Mouse (Mus musculus): Measurements from ENCODE around the gene 4930590J08Rik. TPM values are rescaled to one million over a fixed set of nuclear protein-coding genes. Genes with fewer than 3 reads are reported as not detected.

Gene 4930590J08Rik
- total RNA-seq, 4 experiments from 2014 or later: 2.0 to 4.0 (median 3.0) TPM

DNA sequence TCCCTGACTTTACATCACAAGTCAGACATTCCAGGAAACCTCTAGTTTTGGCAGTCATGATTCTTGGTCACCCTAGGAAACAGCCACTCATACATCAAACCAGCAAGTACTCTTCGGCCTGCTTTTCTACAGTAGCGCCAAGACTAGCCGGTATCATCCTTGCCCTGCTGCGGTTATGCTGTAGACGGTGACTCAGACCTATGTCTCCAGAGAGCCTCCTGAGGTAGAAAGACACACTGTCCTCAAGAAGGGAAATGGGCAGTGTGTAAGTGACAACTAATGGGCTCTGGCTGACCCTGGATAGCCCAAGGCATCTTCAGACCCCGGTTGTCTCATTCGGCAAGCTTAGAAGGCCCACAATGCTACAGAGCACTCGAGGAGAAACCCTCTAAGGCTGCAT, 62.5 kb downstream of the 4930590J08Rik start:
- DNase-seq: no peak

DNA sequence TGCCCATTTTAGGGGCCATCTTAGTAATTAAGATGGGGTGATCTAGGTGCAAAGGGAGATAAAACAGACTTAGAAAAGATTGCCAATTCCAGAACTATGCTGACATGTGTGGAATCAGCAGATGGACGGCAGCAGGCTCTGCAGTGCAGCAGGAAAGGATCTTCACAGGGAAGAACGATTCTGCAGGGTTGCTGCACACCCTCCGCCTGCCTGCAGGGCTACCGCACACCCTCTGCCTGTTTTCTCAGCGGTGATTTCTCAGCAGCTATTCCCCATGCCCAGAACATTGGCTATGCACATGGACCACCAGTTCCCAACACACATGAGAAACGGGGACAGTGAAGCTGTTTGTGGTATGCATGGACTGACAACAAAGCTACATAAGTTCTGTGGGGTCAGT, 63.4 kb downstream of the 4930590J08Rik start:
- no peak for DNase-seq

DNA sequence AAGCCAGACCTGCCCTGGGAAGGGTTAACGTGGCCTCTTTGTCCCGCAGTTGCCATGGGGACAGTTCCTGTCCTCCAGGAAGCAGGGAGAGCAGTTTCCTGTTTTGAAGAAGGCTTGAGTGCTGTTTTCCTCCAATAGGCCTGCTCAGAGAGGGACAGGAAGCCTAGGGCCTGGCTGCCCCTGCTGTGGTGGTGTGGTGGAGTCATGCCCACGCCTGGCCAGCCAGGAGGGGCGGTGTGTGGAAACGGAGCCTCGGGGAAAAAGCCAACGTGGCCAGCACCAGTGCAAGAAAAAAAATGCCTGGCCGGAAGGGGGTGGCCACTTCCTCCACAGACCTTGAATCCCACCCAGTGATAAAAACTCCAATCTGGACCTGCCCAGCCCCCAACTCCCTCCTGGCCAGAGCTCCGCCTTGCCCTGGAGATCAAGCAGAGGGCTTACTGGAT, 69.6 kb downstream of the 4930590J08Rik start:
- DNase-seq: peak; percentile 72

DNA sequence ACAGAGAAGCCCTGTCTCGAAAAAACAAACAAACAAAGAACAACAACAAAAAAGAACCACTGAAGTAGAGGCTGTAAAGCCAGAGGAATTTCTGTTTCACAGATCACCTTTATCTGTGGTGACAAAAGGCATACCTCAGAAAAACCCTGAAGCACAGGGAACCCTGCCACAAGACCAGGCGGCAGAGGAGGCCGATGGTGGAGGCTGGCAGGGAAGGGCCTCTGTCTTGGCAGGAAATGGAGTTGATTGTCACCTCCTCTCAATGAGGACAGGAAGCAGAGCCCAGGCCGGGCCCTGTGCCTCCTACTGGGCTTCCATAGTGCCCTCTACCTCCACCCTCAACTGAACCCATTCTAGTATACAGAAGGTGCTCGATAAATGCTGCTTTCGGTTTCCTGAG, 71.4 kb downstream of the 4930590J08Rik start:
- DNase-seq: no peak

DNA sequence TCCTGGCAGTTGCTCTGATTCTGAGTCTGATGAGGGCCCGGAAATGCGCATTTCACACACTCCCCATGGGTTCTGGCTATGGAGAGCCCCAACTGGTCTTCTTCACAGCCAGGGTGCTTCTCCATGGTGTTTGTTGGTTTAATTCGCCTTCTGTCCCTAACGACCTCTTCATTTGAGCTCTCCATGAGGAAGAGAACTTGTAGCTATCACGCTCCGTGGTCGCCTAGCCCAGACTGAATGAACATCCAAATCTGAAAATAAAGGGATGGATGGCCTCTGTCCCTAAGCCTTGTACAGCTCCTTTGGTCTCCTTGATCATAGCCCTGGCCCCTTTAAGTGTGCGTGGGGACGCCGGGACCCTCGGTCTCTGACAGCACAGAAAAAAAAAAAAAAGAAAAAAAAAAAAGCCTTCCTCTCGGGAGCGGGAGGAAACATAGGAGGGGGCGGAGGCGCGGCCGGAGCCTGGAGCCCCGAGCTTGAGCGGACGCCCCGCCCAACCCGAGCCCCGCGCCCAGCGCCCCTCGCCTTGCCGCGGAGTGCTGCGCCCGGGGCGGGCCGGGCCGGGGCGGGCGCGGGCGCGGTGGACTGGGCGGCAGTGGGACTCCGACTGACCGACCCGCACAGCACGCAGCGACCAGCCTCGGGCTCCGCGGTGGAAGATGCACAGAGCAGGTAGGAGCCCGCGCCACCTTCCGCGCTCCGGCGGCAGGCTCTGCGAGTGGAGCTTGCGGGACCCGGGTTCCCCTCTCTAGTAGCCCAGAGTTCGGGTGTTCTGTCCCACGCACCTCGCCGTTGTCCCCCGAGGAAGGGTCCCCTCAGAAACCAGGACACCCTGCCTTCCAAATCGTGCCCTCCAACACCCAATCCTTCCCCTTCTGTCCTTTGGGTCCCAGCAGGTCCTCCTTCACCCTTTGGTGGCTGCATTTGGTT, 76.0 kb downstream of the 4930590J08Rik start, which contains the start of gene Fgd5:
TSS of gene Fgd5 (plus strand) at position 508 of the 930 bp plus-strand sequence.
- DNase-seq: no peak

DNA sequence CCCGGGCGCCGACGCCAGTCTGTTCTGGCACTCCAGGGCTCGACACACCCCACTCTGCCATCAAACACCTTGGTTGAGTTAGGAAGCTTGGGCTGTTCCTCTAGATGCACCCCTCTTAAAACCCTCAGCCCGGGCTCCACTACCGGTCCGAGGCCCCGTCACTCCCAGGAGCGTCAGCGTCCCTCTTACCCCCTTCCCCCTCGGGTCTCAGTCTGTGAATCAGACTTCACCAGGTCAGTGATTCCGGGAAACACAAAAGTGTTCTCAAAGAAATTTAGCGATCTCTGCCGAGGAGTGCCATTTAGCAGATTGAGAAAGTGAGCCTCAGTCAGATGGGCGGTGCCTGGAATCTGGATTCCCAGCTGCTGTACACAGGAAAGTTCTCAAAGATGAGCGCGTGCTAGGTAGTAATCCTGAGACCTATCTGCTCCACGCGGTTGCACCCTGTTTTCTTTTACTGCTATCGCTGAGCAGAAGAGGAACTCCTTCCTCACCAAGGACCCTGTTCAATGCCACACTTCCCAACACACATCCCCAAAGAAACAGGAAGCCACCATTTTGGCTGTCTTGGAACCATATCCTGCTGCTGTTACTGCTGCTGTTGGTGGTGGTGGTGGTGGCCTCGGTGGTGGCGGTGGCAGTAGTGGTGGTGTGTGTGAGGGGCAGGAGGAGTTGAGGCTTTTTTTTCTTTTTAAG, 76.8 kb downstream of the 4930590J08Rik start:
- no peak for DNase-seq

DNA sequence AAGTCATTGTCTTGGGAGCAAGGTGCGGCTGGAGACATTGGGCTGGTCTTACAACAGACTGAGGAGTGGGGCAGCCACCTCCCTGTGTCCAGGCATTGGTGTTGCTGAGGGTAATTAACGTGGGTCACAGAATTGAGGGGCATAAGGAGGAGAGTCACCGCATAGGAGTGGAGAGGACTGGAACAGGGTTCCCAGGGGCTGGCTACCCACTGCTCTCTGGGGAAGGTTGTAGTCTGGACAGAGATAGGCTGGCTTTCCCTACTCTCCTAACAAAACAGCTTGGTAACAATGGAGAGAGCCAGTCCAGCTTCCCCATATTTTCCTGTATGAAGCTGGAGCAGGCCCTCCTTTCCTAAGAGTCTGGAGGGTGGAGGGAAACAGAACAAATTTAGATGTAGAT, 77.4 kb downstream of the 4930590J08Rik start:
- no peak for DNase-seq

DNA sequence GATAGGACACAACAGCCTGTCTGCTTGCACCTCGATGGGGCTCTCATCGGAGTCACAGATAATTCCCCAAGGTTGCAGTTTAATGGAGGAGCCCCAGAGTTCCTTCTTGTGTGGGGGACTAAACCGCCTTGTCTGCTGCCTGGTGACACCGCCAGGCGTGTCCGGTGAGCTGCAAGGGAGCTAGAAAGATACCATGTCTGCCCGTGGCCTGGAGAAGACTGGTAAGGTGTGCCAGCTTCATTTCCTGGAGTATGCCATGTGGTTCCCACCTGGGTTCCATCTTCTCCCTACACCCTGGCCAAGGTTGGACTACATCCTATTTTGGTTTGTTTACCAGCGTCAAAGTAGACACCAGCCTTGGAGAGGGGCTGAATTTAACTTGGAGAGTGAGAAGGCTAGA, 87.5 kb downstream of the 4930590J08Rik start:
- no peak for DNase-seq

DNA sequence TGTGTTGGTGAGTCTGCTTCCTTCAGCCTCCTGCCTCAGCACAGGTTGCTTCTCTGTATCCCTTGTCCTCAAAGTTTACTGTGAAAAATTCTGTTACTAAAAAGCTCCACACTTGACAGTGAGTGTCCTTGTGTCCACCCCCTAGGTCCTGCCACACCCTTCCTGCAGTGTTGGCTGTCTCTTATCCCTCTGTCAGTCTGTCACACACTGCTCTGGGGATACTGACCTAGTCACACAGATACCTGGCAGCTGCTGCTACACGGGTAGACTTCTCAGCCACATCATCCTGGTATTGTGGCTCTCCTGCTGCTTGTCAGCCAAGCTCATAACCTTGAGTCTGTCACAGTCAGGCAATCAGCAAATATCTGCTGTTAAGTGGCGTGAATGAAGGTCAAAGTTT, 90.2 kb downstream of the 4930590J08Rik start:
- no peak for DNase-seq

DNA sequence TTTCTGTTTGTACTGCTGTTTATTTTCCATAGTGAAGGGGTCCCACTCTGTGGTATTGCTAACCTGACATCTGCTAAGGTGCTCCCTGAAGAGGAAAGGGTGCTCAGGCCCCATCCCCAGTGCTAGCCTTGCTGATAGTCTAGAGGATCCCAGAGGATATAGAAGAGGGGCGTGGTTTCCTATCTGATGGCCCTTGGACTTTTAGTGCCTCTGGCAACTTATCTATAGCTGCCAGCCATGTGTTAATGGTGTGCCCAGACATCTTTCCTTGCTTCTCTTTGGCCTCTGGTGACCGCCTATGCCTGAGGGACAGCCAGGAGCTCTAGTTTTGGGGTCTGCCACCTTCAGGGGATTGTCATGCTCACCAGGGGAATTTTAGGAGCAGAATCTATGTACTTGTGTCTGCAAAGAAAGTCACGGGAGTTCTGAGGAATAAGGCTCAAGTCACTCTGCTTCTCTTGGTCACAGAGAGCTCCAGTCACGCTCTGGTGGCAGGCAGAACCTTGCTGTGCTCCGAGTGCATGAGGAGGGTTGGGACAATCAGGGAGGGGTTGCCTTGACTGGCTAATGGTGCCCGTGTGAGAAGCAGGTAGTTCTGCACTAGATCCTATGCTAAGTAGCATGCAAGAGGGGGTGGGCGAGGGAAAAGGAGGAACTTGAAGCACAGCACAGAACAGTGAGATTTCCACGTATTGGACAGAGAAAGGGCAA, 91.3 kb downstream of the 4930590J08Rik start:
- DNase-seq: no peak

DNA sequence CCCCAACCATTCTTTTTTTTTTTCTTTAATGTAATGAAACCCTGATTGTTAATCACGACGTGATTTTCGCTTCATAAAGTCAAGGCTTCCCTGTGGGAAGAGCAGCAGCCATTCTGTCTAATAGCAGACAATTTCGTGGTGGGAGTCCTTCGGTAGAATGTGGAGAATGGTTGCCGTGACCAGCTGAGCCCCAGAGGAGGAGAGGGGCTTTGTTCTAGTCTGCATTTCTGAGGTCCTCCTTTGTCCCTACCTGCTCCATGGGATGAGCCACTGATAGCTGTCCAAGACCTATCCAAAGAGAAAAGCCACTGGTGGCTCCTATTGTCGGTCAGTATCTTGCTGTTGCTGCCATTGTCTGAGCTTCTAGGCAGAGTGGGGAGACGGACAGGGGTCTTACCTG, 93.5 kb downstream of the 4930590J08Rik start:
- no peak for DNase-seq

Other genes with a start within 250 kb of the 4930590J08Rik start
- gene Slc6a6, start 218.8 kb upstream of the 4930590J08Rik start, total RNA-seq (2022): 100 to 1,000 TPM; 468 to 562 (median 518) TPM
- 1 to 10 TPM; 3.0 to 4.7 (median 4.1) TPM for gene Grip2, start 75.6 kb upstream of the 4930590J08Rik start, total RNA-seq (2022)
- 10 to 100 TPM; 33.4 to 61.1 (median 37.6) TPM for gene Ccdc174, start 24.8 kb upstream of the 4930590J08Rik start, total RNA-seq (2022)
- 10 to 100 TPM; 11.2 to 22.4 (median 19.7) TPM for gene Fgd5, start 76.1 kb downstream of the 4930590J08Rik start, total RNA-seq (2022)
- 10 to 100 TPM; 41.2 to 57.1 (median 45.4) TPM for gene Nr2c2, start 188.6 kb downstream of the 4930590J08Rik start, total RNA-seq (2022)

Data from adrenal gland, adult 8-10 months (tissue).